Mouse (Mus musculus): ENCODE data around the gene Tsen34. TPM values are rescaled to one million over a fixed set of nuclear protein-coding genes. Genes with fewer than 3 reads are reported as not detected.
A peak's percentile ranks its signal among the peaks of the same experiment; 100 is the strongest.
"Not testable (repeated sequence)": the region's sequence is repeated elsewhere in the genome, so short reads cannot be mapped to it uniquely, and the experiment has no call there.

Tsen34 gene
- polyA plus RNA-seq, 1 experiment from 2014 or later, result 244 TPM

DNA sequence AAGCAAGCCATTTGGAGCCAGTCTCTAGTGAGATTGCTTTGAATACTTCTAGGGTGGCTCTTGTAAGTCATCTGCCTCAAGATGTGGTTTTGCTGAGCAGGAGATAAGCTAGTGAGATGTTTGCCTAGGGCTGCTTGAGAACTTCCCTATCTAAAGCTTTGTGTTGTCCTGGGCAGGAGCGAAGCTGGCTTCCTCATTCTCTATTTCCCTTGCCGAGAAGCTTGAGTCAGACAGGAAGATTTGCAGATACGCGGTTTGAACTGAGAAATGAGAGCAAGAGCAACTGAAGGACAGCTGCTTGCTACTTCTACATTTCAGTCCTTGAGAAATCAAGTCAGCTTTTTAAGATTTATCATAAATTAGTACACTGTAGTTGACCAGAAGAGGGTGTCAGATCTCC, 14.4 kb downstream of the Tsen34 start:
- H3K4me2 ChIP-seq (ENCODE audit: low read depth, low read length), result peak overlapping the region; percentile 83
- DNase-seq (ENCODE audit: low spot score) (peak; percentile 10), ATAC-seq (ENCODE audit: low read depth) (no peak)
- no peaks in the 10 kb centered on the region for H3K27me3 ChIP-seq (replicated peaks; ENCODE audit: control insufficient read depth, insufficient read depth, low read length)
- peaks cover 38% of the 10 kb centered on the region for H3K36me3 ChIP-seq (ENCODE audit: control insufficient read depth, insufficient read depth, low read length)
- H3K4me3 ChIP-seq (ENCODE audit: low read depth, low read length), result no peak overlapping the region
- H3K9ac ChIP-seq (ENCODE audit: low read depth, low read length), result peak overlapping the region; percentile 5; the same call in 1 of the 2 replicates
- no peaks in the 10 kb centered on the region for H3K9me3 ChIP-seq (ENCODE audit: control insufficient read depth, low read length)
- peaks cover 4% of the 10 kb centered on the region; the same call in 1 of the 2 replicates for H3K4me1 ChIP-seq (ENCODE audit: control insufficient read depth, insufficient read depth, low read length)
- 52% methylated on average over 4 of the region's 4 CpGs for WGBS
- H3K27ac ChIP-seq (replicated peaks; ENCODE audit: low read depth, low read length), result no peak overlapping the region

DNA sequence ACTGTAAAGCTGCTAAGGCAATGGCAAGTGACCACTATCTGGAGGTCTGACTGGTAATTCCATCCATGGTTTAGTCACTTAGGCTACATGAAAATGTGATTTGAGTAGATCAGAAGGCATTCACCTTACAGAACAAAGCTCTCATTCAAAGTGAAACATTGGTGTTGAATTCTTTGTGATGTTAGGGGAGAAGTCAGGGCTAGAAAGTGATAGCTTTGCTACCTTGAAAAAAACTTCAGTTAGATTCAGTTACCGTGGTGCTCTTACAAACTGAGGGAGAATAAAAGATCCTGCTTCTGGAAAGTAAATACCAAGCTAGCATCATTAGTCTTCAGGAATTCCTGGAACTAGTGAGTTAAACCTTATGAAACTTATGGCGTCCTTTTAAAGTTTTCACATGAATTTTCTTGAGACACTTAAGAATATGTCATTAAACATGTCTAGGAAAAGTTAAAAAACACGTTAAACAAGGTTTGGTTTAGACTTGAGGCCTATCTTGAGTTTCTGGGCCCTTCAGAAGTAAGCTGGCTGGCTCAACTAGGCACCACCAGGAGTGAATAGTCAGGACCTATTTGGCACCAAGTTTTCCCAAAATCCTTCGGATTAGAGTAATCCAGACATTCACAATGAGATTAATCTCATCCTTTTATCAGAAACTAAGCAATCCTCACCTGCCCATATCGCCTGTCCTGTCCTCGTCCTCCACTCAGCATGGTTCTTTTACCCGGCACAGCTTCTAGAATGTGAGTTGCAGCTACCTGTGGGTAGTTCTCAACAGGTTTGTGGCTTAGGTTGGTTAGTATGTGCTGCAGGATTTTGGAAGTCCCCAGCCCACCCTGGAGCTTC, 15.1 kb downstream of the Tsen34 start:
- Histone ChIP-seq H3K9ac (ENCODE audit: low read depth, low read length) (no peak overlapping the region), H3K9me3 (ENCODE audit: control insufficient read depth, low read length) (no peaks in the 10 kb centered on the region), H3K4me1 (ENCODE audit: control insufficient read depth, insufficient read depth, low read length) (peaks cover 4% of the 10 kb centered on the region; the same call in 1 of the 2 replicates), H3K4me3 (ENCODE audit: low read depth, low read length) (no peak overlapping the region), H3K27ac (replicated peaks; ENCODE audit: low read depth, low read length) (no peak overlapping the region), H3K4me2 (ENCODE audit: low read depth, low read length) (no peak overlapping the region), H3K36me3 (ENCODE audit: control insufficient read depth, insufficient read depth, low read length) (peaks cover 38% of the 10 kb centered on the region), H3K27me3 (replicated peaks; ENCODE audit: control insufficient read depth, insufficient read depth, low read length) (no peaks in the 10 kb centered on the region)
- DNase-seq (ENCODE audit: low spot score) (no peak), ATAC-seq (ENCODE audit: low read depth) (no peak)
- whole genome bisulfite sequencing, result 32% methylated on average over 7 of the region's 7 CpGs

DNA sequence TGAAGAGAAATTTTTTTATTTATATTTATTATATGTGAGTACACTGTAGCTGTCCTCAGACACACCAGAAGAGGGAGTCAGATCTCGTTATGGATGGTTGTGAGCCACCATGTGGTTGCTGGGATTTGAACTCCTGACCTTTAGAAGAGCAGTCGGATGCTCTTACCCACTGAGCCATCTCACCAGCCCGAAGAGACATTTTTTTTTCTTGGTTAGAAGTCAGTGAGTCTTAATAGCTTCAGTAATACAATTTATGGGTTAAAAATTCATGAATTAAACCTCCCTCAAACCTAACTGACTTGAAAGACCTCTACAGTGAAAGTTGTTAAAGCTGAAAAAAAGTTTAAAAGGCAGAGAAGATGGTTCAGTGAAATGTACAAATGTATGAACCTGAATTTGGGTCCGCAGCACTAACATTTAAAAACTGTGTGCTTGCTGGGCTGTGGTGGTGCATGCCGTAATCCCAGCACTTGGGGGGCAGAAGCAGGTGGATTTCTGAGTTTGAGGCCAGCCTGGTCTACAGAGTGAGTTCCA, 15.9 kb downstream of the Tsen34 start:
- not testable (repeated sequence) for H3K9me3 ChIP-seq (ENCODE audit: control insufficient read depth, low read length); ATAC-seq (ENCODE audit: low read depth); H3K9ac ChIP-seq (ENCODE audit: low read depth, low read length); DNase-seq (ENCODE audit: low spot score); H3K4me3 ChIP-seq (ENCODE audit: low read depth, low read length); H3K27ac ChIP-seq (replicated peaks; ENCODE audit: low read depth, low read length); H3K4me1 ChIP-seq (ENCODE audit: control insufficient read depth, insufficient read depth, low read length); H3K27me3 ChIP-seq (replicated peaks; ENCODE audit: control insufficient read depth, insufficient read depth, low read length); H3K4me2 ChIP-seq (ENCODE audit: low read depth, low read length)
- H3K36me3 ChIP-seq (ENCODE audit: control insufficient read depth, insufficient read depth, low read length), result peaks cover 38% of the 10 kb centered on the region
- WGBS, result 37% methylated on average over 5 of the region's 5 CpGs

DNA sequence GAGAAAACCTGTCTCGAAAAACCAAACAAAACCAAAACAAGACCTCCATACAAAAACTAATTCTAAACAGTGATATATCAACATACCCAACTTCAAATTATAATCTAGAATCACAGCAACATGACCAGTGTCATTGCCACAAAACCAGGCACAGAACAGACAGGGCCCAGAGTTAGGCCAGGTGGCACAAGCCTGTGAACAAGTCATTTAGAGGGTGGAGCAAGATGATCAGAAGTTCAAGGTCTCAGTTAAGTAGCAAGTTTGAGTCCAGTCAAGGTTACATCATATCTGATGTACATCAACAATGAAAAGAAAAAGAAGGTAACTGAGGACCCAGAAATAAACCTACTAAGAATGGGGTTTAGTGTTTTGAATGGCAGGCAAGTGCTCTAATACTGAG, 16.3 kb downstream of the Tsen34 start:
- Histone ChIP-seq H3K27me3 (replicated peaks; ENCODE audit: control insufficient read depth, insufficient read depth, low read length) (no peaks in the 10 kb centered on the region), H3K27ac (replicated peaks; ENCODE audit: low read depth, low read length) (no peak overlapping the region), H3K4me3 (ENCODE audit: low read depth, low read length) (no peak overlapping the region), H3K9me3 (ENCODE audit: control insufficient read depth, low read length) (no peaks in the 10 kb centered on the region), H3K36me3 (ENCODE audit: control insufficient read depth, insufficient read depth, low read length) (peaks cover 38% of the 10 kb centered on the region), H3K4me2 (ENCODE audit: low read depth, low read length) (no peak overlapping the region), H3K9ac (ENCODE audit: low read depth, low read length) (no peak overlapping the region), H3K4me1 (ENCODE audit: control insufficient read depth, insufficient read depth, low read length) (peaks cover 4% of the 10 kb centered on the region; the same call in 1 of the 2 replicates)
- ATAC-seq (ENCODE audit: low read depth) (no peak), DNase-seq (ENCODE audit: low spot score) (no peak)
- 68% methylated on average over 1 of the region's 1 CpGs for WGBS

DNA sequence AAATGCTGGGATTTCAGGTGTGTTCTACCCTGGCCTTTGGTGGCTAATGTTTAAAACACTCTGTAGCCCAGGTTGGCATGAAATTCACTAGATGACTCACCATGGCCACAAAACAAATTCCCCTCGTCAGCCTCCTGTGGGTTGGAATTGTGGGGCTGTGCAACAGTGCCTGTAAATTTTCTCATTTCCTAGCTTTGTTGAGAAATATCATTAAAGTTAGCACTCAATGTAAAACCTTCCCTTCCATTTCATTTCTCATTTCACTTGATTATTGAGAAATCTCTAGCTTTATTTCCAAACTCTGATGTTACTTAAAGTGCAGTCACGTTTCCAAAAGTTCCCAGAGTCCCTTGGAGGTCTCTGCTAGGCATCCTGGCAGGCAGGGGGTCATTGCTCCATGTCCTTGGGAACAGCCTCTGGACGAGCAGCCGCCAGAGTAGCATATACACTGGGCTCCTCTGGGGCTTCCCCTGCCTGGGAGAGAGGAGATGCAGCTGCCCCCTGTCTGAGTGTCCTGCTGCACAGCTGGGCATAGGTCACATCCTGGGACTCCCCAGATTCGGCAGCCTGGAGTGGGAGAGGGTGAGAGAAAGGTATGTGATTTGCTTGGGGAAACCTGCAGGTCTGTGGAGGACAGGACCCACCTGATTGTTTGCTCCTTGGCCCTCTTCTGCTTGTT, 19.7 kb downstream of the Tsen34 start:
- 39% methylated on average over 5 of the region's 5 CpGs for WGBS
- DNase-seq (ENCODE audit: low spot score) (no peak), ATAC-seq (ENCODE audit: low read depth) (no peak)
- Histone ChIP-seq H3K4me3 (ENCODE audit: low read depth, low read length) (no peak overlapping the region), H3K27me3 (replicated peaks; ENCODE audit: control insufficient read depth, insufficient read depth, low read length) (no peaks in the 10 kb centered on the region), H3K27ac (replicated peaks; ENCODE audit: low read depth, low read length) (no peak overlapping the region), H3K9ac (ENCODE audit: low read depth, low read length) (no peak overlapping the region), H3K4me2 (ENCODE audit: low read depth, low read length) (no peak overlapping the region), H3K4me1 (ENCODE audit: control insufficient read depth, insufficient read depth, low read length) (no peaks in the 10 kb centered on the region), H3K9me3 (ENCODE audit: control insufficient read depth, low read length) (no peaks in the 10 kb centered on the region), H3K36me3 (ENCODE audit: control insufficient read depth, insufficient read depth, low read length) (peaks cover 9% of the 10 kb centered on the region; the same call in 1 of the 2 replicates)

DNA sequence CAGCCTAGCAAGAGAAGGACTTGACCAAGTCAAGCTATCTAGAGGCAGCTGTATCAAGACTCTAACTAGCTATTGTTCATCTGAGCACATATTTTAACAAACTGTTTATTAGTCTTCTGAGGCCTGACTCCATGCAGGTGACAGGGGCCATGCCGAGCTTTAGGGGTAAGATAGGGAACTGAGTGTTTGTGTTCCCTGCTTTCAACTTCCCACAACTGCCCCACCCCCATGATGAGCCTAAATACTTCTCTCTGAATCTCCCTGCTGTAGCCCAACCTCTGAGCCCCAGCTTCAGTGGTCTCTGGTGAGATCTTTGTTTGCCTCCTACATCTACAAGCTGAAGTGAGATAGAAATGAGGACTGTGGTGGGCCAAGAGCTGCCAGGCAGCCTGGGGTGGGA, 22.6 kb downstream of the Tsen34 start:
- no peak for ATAC-seq (ENCODE audit: low read depth)
- H3K27ac ChIP-seq (replicated peaks; ENCODE audit: low read depth, low read length), result no peak overlapping the region
- H3K4me3 ChIP-seq (ENCODE audit: low read depth, low read length), result no peak overlapping the region
- no peak for DNase-seq (ENCODE audit: low spot score)
- no peak overlapping the region for H3K4me2 ChIP-seq (ENCODE audit: low read depth, low read length)
- WGBS, result 47% methylated on average over 1 of the region's 1 CpGs
- H3K9me3 ChIP-seq (ENCODE audit: control insufficient read depth, low read length), result no peaks in the 10 kb centered on the region
- H3K27me3 ChIP-seq (replicated peaks; ENCODE audit: control insufficient read depth, insufficient read depth, low read length), result no peaks in the 10 kb centered on the region
- no peak overlapping the region for H3K9ac ChIP-seq (ENCODE audit: low read depth, low read length)
- no peaks in the 10 kb centered on the region for H3K4me1 ChIP-seq (ENCODE audit: control insufficient read depth, insufficient read depth, low read length)
- H3K36me3 ChIP-seq (ENCODE audit: control insufficient read depth, insufficient read depth, low read length), result no peaks in the 10 kb centered on the region

DNA sequence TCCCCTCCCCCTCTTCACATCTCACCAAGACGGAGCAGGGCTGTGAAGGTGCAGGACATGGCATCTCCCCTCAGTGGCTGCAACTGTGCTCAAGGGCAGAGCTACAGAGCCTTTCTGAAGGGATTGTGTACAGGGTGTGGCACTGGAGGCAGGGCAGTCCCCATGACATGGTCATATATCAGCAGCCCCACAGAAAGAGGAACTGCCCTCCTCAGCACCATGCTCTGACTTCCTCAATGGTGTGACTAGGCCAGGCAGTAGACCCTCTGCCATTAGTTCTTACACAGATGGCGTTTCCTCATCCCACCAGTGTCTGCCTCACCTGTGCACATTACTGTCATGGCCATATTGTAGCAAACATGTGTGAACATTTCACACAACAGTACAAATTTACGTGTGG, 27.6 kb downstream of the Tsen34 start, which contains the start of gene Pirb:
Gene Pirb, minus strand, starts transcription at position 124 of the 400 bp plus-strand sequence.
- H3K4me3 ChIP-seq (ENCODE audit: low read depth, low read length); H3K9ac ChIP-seq (ENCODE audit: low read depth, low read length); H3K36me3 ChIP-seq (ENCODE audit: control insufficient read depth, insufficient read depth, low read length); H3K9me3 ChIP-seq (ENCODE audit: control insufficient read depth, low read length); H3K4me1 ChIP-seq (ENCODE audit: control insufficient read depth, insufficient read depth, low read length); H3K4me2 ChIP-seq (ENCODE audit: low read depth, low read length); H3K27me3 ChIP-seq (replicated peaks; ENCODE audit: control insufficient read depth, insufficient read depth, low read length); DNase-seq (ENCODE audit: low spot score); ATAC-seq (ENCODE audit: low read depth); H3K27ac ChIP-seq (replicated peaks; ENCODE audit: low read depth, low read length): not testable (repeated sequence)
- no CpG with 5 or more reads among the region's 3 CpGs for WGBS

DNA sequence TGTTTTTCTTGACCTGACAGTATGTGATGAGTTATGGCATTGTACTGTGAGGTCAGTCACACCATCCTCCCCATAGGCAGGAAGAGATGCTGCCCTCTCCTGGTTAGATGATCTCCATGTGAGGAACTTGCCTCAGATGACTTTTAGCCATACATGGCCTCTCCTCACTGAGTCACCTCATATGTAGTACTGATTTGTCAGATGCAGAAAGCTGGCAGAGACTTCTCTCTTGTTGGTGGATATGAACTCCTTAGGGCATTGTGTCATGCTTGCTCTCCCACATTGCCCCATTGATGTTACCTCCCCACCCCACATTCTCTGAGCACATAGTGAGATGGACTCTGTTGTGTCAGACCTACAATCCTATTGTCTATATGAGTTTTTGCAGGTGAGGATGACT, 32.8 kb downstream of the Tsen34 start:
- not testable (repeated sequence) for DNase-seq (ENCODE audit: low spot score); H3K4me2 ChIP-seq (ENCODE audit: low read depth, low read length); H3K27ac ChIP-seq (replicated peaks; ENCODE audit: low read depth, low read length); H3K9me3 ChIP-seq (ENCODE audit: control insufficient read depth, low read length); H3K4me1 ChIP-seq (ENCODE audit: control insufficient read depth, insufficient read depth, low read length); H3K27me3 ChIP-seq (replicated peaks; ENCODE audit: control insufficient read depth, insufficient read depth, low read length); H3K36me3 ChIP-seq (ENCODE audit: control insufficient read depth, insufficient read depth, low read length); H3K9ac ChIP-seq (ENCODE audit: low read depth, low read length); H3K4me3 ChIP-seq (ENCODE audit: low read depth, low read length); ATAC-seq (ENCODE audit: low read depth)

Data from embryonic facial prominence, embryonic 14.5 days (tissue).